Mouse (Mus musculus): ENCODE measurements around the gene Cdk14.
"Not testable (repeated sequence)": the region's sequence is repeated elsewhere in the genome, so short reads cannot be mapped to it uniquely, and the experiment has no call there.

The Cdk14 gene

DNA sequence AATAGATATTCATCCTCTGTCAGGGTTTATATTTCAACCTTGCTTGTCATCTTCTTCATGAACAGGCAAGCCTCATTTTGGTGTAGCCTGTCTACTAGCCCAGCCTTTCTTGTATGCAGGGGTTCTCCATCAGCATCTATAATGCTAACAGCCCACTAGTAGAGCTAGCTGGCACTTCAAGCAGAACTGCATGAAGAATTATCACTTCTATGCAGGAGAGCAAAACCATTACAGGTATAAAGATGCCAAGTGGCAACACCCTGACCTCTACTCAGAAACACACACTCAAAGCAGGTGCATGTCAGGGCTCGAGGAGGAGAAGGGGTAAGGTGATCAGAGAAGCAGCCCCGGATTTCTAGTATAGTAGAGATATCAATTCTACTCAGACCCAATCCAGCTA is 155.4 kb downstream of the Cdk14 start:
- DNase-seq (ENCODE audit: low spot score in 2 of 2) = no peak

GRCm38 (mm10) chr5:5261725-5262296 is 158.3 kb downstream of the Cdk14 start:
- no peak for DNase-seq (ENCODE audit: low spot score in 2 of 2)

- no peak for DNase-seq (ENCODE audit: low spot score in 2 of 2)
These were observed 159.0 kb downstream of the Cdk14 start for GRCm38 (mm10) chr5:5260966-5261724.

GRCm38 (mm10) chr5:5260309-5260708 is 159.8 kb downstream of the Cdk14 start:
- DNase-seq (ENCODE audit: low spot score in 2 of 2) = no peak

DNA sequence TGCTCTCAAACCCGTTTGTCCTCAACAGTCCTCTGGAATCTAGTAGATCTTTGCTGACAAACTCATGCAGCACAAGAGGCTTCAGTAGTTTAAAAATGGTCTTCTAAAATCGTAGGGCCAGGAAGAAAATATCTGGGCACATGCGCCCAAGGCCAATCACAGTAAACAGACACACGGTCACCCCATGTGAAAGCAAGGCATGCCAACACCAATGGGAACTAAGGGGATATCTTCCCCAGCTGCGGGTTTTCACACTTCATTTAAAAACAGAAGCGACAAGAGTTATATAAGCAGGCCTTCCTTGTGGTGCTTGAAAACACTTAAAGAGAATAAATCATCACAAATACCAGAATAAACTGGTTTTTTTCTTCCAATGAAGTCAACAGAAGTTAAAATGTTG is 165.7 kb downstream of the Cdk14 start:
- no peak for DNase-seq (ENCODE audit: low spot score in 2 of 2)

DNA sequence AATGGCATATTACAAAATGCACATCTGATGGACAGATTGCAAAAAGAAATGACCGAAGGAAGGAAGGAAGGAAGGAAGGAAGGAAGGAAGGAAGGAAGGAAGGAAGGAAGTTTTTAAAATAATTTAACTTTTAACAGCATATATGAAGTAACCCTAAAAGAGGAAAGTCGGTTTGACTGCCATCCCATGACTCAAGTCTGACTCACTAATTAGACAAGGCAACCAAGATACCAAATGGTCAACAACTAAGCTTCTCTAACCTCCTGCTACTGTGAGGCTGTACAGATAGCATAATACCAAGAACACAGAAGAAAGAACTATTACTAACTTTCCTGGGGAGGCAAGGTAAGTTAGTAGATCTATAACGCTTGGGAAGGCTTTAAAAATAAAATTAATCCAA is 166.9 kb downstream of the Cdk14 start:
- no peak for DNase-seq (ENCODE audit: low spot score in 2 of 2)

DNA sequence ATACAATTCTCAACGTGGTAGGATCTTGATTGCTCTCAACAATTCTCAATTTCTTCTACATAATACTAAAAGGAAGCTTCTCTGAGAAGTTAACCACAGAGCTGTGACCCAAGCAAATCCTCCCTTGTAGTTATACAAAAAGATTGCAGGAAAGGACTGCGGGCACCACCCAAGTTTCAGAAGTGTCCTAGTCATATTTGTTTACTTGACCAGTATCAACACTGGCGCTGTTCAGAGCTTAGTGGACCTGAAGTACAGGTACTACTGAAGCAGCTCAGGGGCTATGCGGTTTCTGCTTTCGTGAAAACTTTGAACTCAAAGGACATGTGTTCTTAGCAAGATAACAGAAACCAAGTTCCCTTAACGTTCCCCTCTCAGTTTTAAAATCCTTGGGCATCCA is 172.4 kb downstream of the Cdk14 start:
- DNase-seq (ENCODE audit: low spot score in 2 of 2) = no peak

DNA sequence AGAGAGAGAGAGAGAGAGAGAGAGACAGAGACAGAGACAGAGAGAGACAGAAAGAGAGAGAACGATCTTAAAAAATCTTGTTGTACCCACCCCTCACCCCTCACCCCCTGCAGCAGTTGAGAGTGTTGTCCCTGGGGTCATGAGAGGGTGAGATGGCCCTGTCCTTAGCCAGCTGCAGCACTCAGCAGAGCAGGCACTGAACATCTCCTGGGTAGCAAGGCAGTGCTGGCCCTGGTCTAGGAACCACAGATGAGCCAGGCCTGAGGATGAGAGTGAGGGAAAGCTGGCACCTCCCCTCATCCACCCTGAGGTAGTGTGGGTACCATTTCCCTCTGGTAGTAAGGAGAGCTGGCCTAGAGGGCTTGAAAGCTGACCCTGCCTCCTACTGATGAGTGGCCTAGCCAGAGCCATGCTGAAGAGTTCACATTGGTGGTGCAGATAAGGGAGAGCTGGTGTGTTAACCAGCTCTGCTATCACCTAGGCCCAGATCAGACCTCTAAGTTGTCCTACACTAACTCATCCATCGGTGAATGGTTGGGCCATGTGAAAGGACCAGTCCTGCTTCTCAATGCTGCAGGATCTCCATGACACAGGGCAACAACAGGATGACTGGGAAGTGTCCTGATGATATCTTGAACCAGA is 173.5 kb downstream of the Cdk14 start:
- DNase-seq (ENCODE audit: low spot score in 2 of 2) = no peak

GRCm38 (mm10) chr5:5245182-5245581 is 174.9 kb downstream of the Cdk14 start:
- no peak for DNase-seq (ENCODE audit: low spot score in 2 of 2)

GRCm38 (mm10) chr5:5243648-5244047 is 176.5 kb downstream of the Cdk14 start:
- no peak for DNase-seq (ENCODE audit: low spot score in 2 of 2)

- DNase-seq (ENCODE audit: low spot score in 2 of 2) = no peak
These were observed 177.4 kb downstream of the Cdk14 start for GRCm38 (mm10) chr5:5242704-5243103.

- no peak for DNase-seq (ENCODE audit: low spot score in 2 of 2)
These were observed 179.0 kb downstream of the Cdk14 start for GRCm38 (mm10) chr5:5241088-5241487.

GRCm38 (mm10) chr5:5240121-5240520 is 180.0 kb downstream of the Cdk14 start:
- no peak for DNase-seq (ENCODE audit: low spot score in 2 of 2)

DNA sequence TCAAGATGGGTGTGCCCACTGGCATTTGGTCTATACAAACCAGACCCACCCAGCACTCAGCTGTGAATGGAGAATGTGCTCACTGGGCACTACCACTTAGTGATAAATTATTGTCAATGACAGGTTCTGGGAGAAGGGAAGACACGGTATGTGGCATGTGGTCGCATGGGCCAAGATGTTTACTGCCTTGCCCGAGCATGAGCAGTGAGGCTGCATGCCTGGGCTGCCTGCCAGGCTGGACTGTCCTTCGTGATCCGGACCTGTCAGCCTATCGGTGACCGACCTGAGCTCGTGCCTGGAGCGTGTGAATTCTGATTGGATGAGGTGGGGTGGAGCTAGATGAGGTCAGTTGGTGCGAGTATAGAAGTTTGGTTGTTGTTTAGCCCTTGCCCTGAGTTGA is 185.2 kb downstream of the Cdk14 start:
- DNase-seq (ENCODE audit: low spot score in 2 of 2) = not testable (repeated sequence)

- no peak for DNase-seq (ENCODE audit: low spot score in 2 of 2)
These were observed 193.1 kb downstream of the Cdk14 start for GRCm38 (mm10) chr5:5226966-5227365.

GRCm38 (mm10) chr5:5211780-5212135 is 208.4 kb downstream of the Cdk14 start:
- DNase-seq (ENCODE audit: low spot score in 2 of 2) = no peak

DNA sequence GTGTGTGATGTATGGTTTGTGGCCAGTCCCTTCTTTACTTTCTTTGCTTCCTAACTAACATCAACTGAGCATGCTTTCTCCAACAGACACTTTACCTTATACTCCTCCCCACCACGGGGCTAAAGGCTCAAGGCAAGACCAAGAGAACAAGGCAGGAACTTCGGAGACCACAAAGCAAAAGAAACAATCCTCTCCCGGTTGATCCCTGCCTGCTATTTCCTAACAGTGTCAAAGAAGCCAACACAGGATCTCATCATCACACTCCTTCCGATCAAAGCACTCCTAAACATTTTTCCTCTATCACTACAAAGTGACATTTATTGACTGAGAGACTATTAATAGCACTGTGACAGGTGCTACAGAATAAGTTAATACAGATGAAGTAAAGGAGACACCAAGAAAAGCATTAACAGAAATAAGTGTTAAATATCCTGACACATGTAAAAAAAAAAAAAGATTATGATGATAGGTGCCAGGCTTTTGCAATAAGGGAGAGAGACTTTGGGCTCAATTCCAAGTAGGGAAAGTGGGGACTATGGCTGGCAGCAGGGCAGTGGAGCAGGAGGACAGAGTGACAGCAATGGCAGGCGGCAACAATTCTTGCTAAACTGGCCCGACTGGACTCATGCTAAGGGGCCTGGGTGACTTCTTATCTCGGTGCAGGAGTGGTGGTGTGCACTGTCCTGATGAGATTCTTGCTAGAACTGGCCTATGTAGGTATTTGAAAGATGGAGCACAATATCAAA is 208.9 kb downstream of the Cdk14 start:
- no peak for DNase-seq (ENCODE audit: low spot score in 2 of 2)

DNA sequence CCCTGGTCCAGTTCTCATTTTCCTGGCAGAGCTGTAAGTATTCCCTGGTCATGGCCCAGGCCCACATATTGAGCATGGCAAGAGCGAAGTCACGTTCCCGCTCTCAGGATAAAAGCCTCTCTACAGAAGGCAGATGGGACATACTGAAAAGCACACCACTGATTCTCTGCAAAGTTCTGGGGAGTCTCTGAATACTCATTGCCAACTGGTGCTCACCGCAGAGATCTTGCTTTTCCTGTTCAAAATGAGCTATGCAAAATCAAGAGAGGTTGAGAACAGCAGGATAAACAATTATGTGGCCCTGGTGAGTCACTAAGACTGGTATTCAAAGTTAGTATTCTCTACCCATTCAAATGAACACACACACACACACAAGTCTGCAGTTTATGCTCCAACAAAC is 212.1 kb downstream of the Cdk14 start:
- no peak for DNase-seq (ENCODE audit: low spot score in 2 of 2)

GRCm38 (mm10) chr5:5206012-5206411 is 214.1 kb downstream of the Cdk14 start:
- no peak for DNase-seq (ENCODE audit: low spot score in 2 of 2)

GRCm38 (mm10) chr5:5194562-5195221 is 225.4 kb downstream of the Cdk14 start:
- no peak for DNase-seq (ENCODE audit: low spot score in 2 of 2)

DNA sequence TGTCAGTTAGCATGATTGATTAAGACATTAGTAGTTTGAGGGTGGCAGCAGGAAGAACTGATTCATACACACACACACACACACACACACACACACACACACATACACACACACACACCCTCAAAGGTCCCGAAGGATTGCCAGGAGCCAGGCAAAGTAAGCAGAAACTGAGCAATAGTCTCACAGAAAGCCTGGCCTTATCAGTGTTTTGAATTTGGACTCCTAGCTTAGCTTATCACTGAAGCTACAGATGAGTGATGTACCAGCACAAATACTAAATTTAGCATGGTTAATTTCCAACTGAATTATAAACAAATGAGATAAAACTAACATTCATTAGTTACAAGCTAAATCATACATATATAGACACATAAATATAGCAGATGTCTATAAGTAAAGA is 230.5 kb downstream of the Cdk14 start:
- DNase-seq (ENCODE audit: low spot score in 2 of 2) = no peak

All from frontal cortex, postnatal 10 days (tissue).